Mouse (Mus musculus): Measurements from ENCODE around the gene Pld4.

- no peak for TF ChIP-seq TCF12 (IDR thresholded peaks at IDR 0.05; ENCODE audit: low read depth, low read length)
- no peak for TF ChIP-seq CTCF (conservative IDR thresholded peaks at IDR 0.05 in 1 of 2, IDR thresholded peaks at IDR 0.05 in 1 of 2; ENCODE audit: low read depth in 2 of 2, low read length in 2 of 2)
Observed at GRCm38 (mm10) chr12:112808212-112808586, 47.7 kb downstream of the Pld4 start.
